Mouse (Mus musculus) ES-E14 (cell line): ENCODE measurements around the gene Eogt.

Source experiments
- CHD2 ChIP-seq: IDR thresholded peaks from 2 replicates; pipeline ENCODE4 v1.6.1; 2014; ENCODE audit warnings: mild to moderate bottlenecking, low read depth, low read length, inconsistent platforms
- HCFC1 ChIP-seq: IDR thresholded peaks from 2 replicates; pipeline ENCODE4 v1.6.1; 2012; ENCODE audit warnings: low read length, inconsistent platforms, borderline replicate concordance; ENCODE audit not compliant: insufficient read depth
- MAFK ChIP-seq: IDR thresholded peaks from 2 replicates; pipeline ENCODE4 v1.6.1; 2014; ENCODE audit warnings: mild to moderate bottlenecking, low read depth, low read length, inconsistent platforms; ENCODE audit not compliant: insufficient read depth
- ZC3H11A ChIP-seq: IDR thresholded peaks from 2 replicates; pipeline ENCODE4 v1.6.1; 2012; ENCODE audit warnings: low read depth, mild to moderate bottlenecking, inconsistent platforms, low read length, borderline replicate concordance
- ZNF384 ChIP-seq: IDR thresholded peaks from 2 replicates; pipeline ENCODE4 v1.6.1; 2012; ENCODE audit warnings: low read depth, low read length, inconsistent platforms

DNA sequence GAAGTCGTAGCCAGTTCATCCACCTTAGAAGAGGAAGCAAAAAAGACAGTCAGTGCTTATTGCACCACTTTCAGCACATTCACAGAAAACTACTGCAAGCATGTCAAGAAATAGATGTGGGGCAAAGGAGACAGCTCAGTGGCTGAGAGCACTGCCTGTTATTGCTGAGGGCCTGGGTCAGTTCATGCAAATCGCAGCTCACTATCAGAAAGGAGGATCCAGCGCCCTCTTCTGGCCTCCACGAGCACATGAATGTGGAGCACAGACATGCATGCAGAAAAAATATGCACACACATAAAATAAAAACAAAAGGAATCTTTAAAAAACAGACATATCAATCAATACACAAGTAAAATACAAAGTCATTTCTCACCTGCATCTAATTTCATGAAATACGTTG, 18.0 kb downstream of the Eogt start:
- no peak for TF ChIP-seq MAFK
- TF ChIP-seq CHD2: no peak
- TF ChIP-seq ZNF384: no peak
- TF ChIP-seq ZC3H11A: no peak
- TF ChIP-seq HCFC1: no peak
